Mouse (Mus musculus): ENCODE results near the gene Ptpn14.

DNA sequence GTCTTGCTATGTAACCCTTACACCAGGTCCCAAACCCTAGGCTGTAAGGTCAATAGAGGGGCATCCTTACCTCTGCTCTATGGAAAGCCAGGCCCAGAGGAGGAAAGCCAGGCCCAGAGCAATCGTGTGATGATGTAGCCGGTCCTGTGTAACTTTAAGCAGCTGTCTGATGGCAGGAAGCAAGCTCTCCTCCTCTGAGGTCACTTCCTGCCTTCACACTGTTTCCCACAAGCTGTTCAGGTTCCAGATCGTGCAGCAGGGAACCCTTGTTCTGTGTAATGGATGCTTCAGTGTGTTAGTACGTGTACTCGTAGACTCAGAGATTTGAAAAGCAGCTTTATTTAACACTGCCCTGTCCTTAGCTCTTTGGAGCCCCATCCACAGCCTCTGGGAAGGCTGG lies 139.0 kb downstream of the Ptpn14 start:
- TF ChIP-seq CTCF (IDR thresholded peaks at IDR 0.05; ENCODE audit: low read depth, low read length) (no peak), POLR2A (IDR thresholded peaks at IDR 0.05; ENCODE audit: borderline replicate concordance, low read depth, low read length) (no peak)

Data from bone marrow macrophage, adult 2 months (primary cell).